Mouse (Mus musculus): ENCODE results near the gene Qtrt1. TPM values are rescaled to one million over a fixed set of nuclear protein-coding genes. Genes with fewer than 3 reads are reported as not detected.

The Qtrt1 gene
- polyA plus RNA-seq, 1 experiment from 2014 or later = 63.3 TPM

GRCm38 (mm10) chr9:21395692-21396091 is 15.9 kb upstream of the Qtrt1 start:
- no peaks in the 10 kb centered on the region for H3K9me3 ChIP-seq (replicated peaks)
- no peaks in the 10 kb centered on the region for H3K27me3 ChIP-seq
- peaks cover 100% of the 10 kb centered on the region for H3K36me3 ChIP-seq
- no peak for ATAC-seq (replicated peaks; ENCODE audit: low FRiP score)
- H3K4me1 ChIP-seq = no peaks in the 10 kb centered on the region
- no peak overlapping the region for H3K4me2 ChIP-seq
- H3K9ac ChIP-seq = no peak overlapping the region
- H3K27ac ChIP-seq = no peak overlapping the region
- no peak overlapping the region for H3K4me3 ChIP-seq (replicated peaks)
- 83% methylated on average over 3 of the region's 3 CpGs for WGBS

GRCm38 (mm10) chr9:21397170-21397569 is 14.5 kb upstream of the Qtrt1 start:
- no peaks in the 10 kb centered on the region for H3K9me3 ChIP-seq (replicated peaks)
- H3K36me3 ChIP-seq = peaks cover 99% of the 10 kb centered on the region
- H3K27ac ChIP-seq = no peak overlapping the region
- H3K4me2 ChIP-seq = no peak overlapping the region
- WGBS = 90% methylated on average over 3 of the region's 3 CpGs
- H3K4me3 ChIP-seq (replicated peaks) = no peak overlapping the region
- H3K27me3 ChIP-seq = no peaks in the 10 kb centered on the region
- H3K4me1 ChIP-seq = no peaks in the 10 kb centered on the region
- no peak for ATAC-seq (replicated peaks; ENCODE audit: low FRiP score)
- no peak overlapping the region for H3K9ac ChIP-seq

- H3K27me3 ChIP-seq = no peaks in the 10 kb centered on the region
- 94% methylated on average over 9 of the region's 9 CpGs for WGBS
- H3K4me2 ChIP-seq = no peak overlapping the region
- no peak for ATAC-seq (replicated peaks; ENCODE audit: low FRiP score)
- peaks cover 99% of the 10 kb centered on the region for H3K36me3 ChIP-seq
- no peak overlapping the region for H3K27ac ChIP-seq
- H3K4me1 ChIP-seq = no peaks in the 10 kb centered on the region
- H3K9me3 ChIP-seq (replicated peaks) = no peaks in the 10 kb centered on the region
- H3K9ac ChIP-seq = no peak overlapping the region
- no peak overlapping the region for H3K4me3 ChIP-seq (replicated peaks)
Measured at GRCm38 (mm10) chr9:21401042-21401441, 10.6 kb upstream of the Qtrt1 start.

- Histone ChIP-seq H3K9ac (no peak overlapping the region), H3K27me3 (no peaks in the 10 kb centered on the region), H3K27ac (no peak overlapping the region), H3K4me1 (no peaks in the 10 kb centered on the region), H3K36me3 (peaks cover 93% of the 10 kb centered on the region), H3K9me3 (replicated peaks) (no peaks in the 10 kb centered on the region), H3K4me2 (no peak overlapping the region), H3K4me3 (replicated peaks) (no peak overlapping the region)
- ATAC-seq (replicated peaks; ENCODE audit: low FRiP score) = no peak
- WGBS = 90% methylated on average over 11 of the region's 11 CpGs
Measured at GRCm38 (mm10) chr9:21402764-21403253, 8.8 kb upstream of the Qtrt1 start.

- Histone ChIP-seq H3K27me3 (no peaks in the 10 kb centered on the region), H3K27ac (no peak overlapping the region), H3K9me3 (replicated peaks) (no peaks in the 10 kb centered on the region), H3K4me1 (no peaks in the 10 kb centered on the region), H3K36me3 (peaks cover 84% of the 10 kb centered on the region), H3K4me3 (replicated peaks) (no peak overlapping the region), H3K4me2 (no peak overlapping the region), H3K9ac (no peak overlapping the region)
- no peak for ATAC-seq (replicated peaks; ENCODE audit: low FRiP score)
- 94% methylated on average over 5 of the region's 5 CpGs for WGBS
Measured at GRCm38 (mm10) chr9:21403745-21404144, 7.9 kb upstream of the Qtrt1 start.

GRCm38 (mm10) chr9:21405525-21405924 is 6.1 kb upstream of the Qtrt1 start:
- H3K9me3 ChIP-seq (replicated peaks) = no peaks in the 10 kb centered on the region
- no peaks in the 10 kb centered on the region for H3K4me1 ChIP-seq
- no peak for ATAC-seq (replicated peaks; ENCODE audit: low FRiP score)
- 67% methylated on average over 4 of the region's 4 CpGs for WGBS
- H3K27ac ChIP-seq = no peak overlapping the region
- H3K36me3 ChIP-seq = peaks cover 66% of the 10 kb centered on the region
- no peak overlapping the region for H3K9ac ChIP-seq
- no peak overlapping the region for H3K4me2 ChIP-seq
- no peaks in the 10 kb centered on the region for H3K27me3 ChIP-seq
- H3K4me3 ChIP-seq (replicated peaks) = no peak overlapping the region

GRCm38 (mm10) chr9:21407951-21408350 is 3.7 kb upstream of the Qtrt1 start:
- Histone ChIP-seq H3K27me3 (no peaks in the 10 kb centered on the region), H3K9ac (no peak overlapping the region), H3K9me3 (replicated peaks) (no peaks in the 10 kb centered on the region)

GRCm38 (mm10) chr9:21408624-21409023 is 3.0 kb upstream of the Qtrt1 start:
- Histone ChIP-seq H3K27me3 (no peaks in the 10 kb centered on the region), H3K4me3 (replicated peaks) (no peak overlapping the region), H3K9ac (no peak overlapping the region), H3K4me2 (no peak overlapping the region), H3K27ac (no peak overlapping the region), H3K9me3 (replicated peaks) (no peaks in the 10 kb centered on the region), H3K4me1 (peaks cover 15% of the 10 kb centered on the region), H3K36me3 (peaks cover 37% of the 10 kb centered on the region)
- ATAC-seq (replicated peaks; ENCODE audit: low FRiP score) = no peak
- 74% methylated on average over 7 of the region's 7 CpGs for WGBS

More at GRCm38 (mm10) chr9:21407951-21408350, 3.7 kb upstream of the Qtrt1 start:
- Histone ChIP-seq H3K4me3 (replicated peaks) (no peak overlapping the region), H3K4me1 (peaks cover 15% of the 10 kb centered on the region), H3K36me3 (peaks cover 43% of the 10 kb centered on the region), H3K27ac (no peak overlapping the region), H3K4me2 (no peak overlapping the region)
- no peak for ATAC-seq (replicated peaks; ENCODE audit: low FRiP score)
- WGBS = 11% methylated on average over 4 of the region's 4 CpGs

GRCm38 (mm10) chr9:21409592-21410317 is 1.9 kb upstream of the Qtrt1 start:
- peaks cover 37% of the 10 kb centered on the region for H3K36me3 ChIP-seq
- H3K4me2 ChIP-seq = no peak overlapping the region
- no peak for ATAC-seq (replicated peaks; ENCODE audit: low FRiP score)
- H3K27ac ChIP-seq = 0 out of 2 replicates have a peak overlapping the region, but pooled peaks have one; percentile 27
- no peaks in the 10 kb centered on the region for H3K27me3 ChIP-seq
- no peaks in the 10 kb centered on the region for H3K9me3 ChIP-seq (replicated peaks)
- peaks cover 18% of the 10 kb centered on the region for H3K4me1 ChIP-seq
- WGBS = 31% methylated on average over 9 of the region's 9 CpGs
- no peak overlapping the region for H3K9ac ChIP-seq
- no peak overlapping the region for H3K4me3 ChIP-seq (replicated peaks)

- Histone ChIP-seq H3K27ac (no peak overlapping the region), H3K36me3 (peaks cover 78% of the 10 kb centered on the region), H3K4me1 (0 out of 2 replicates have a peak, but pooled peaks cover 4% of the 10 kb centered on the region), H3K9ac (no peak overlapping the region), H3K9me3 (replicated peaks) (no peaks in the 10 kb centered on the region), H3K4me2 (no peak overlapping the region), H3K27me3 (no peaks in the 10 kb centered on the region), H3K4me3 (replicated peaks) (no peak overlapping the region)
- WGBS = 73% methylated on average over 2 of the region's 2 CpGs
- no peak for ATAC-seq (replicated peaks; ENCODE audit: low FRiP score)
Measured at GRCm38 (mm10) chr9:21417866-21418265, 6.2 kb downstream of the Qtrt1 start.

GRCm38 (mm10) chr9:21419646-21420045 is 8.0 kb downstream of the Qtrt1 start:
- H3K27ac ChIP-seq = no peak overlapping the region
- H3K4me1 ChIP-seq = peaks cover 7% of the 10 kb centered on the region
- H3K9me3 ChIP-seq (replicated peaks) = no peaks in the 10 kb centered on the region
- 90% methylated on average over 2 of the region's 2 CpGs for WGBS
- H3K9ac ChIP-seq = no peak overlapping the region
- no peak for ATAC-seq (replicated peaks; ENCODE audit: low FRiP score)
- no peak overlapping the region for H3K4me3 ChIP-seq (replicated peaks)
- H3K36me3 ChIP-seq = peaks cover 67% of the 10 kb centered on the region
- H3K27me3 ChIP-seq = no peaks in the 10 kb centered on the region
- no peak overlapping the region for H3K4me2 ChIP-seq

- Histone ChIP-seq H3K4me2 (peak within 1 kb of the TSS; percentile 86), H3K9me3 (replicated peaks) (no peaks in the 10 kb centered on the region), H3K4me1 (peaks cover 30% of the 10 kb centered on the region), H3K36me3 (peaks cover 23% of the 10 kb centered on the region), H3K27me3 (no peaks in the 10 kb centered on the region), H3K27ac (peak within 1 kb of the TSS; percentile 92), H3K4me3 (replicated peaks) (peak within 1 kb of the TSS; percentile 78), H3K9ac (peak within 1 kb of the TSS; percentile 89)
- peak; percentile 99 for ATAC-seq (replicated peaks; ENCODE audit: low FRiP score)
- WGBS = under 1% methylated on average over 82 of the region's 82 CpGs
Measured at GRCm38 (mm10) chr9:21424631-21425555, 13.3 kb downstream of the Qtrt1 start, which contains the start of gene Dnm2. TSS of gene Dnm2 (plus strand) at chr9:21424908.

Measured in kidney, embryonic 15.5 days (tissue).